Mouse (Mus musculus) CD4-positive naive resting alpha-beta T cell, adult 76 days (primary cell): Measurements from ENCODE around the gene Hist1h4c. TPM values are rescaled to one million over a fixed set of nuclear protein-coding genes. Genes with fewer than 3 reads are reported as not detected.

Experiments
- total RNA-seq: library from RNA; stranded (reverse); gene quantifications from one replicate; pipeline ENCODE4 v1.2.4, GENCODE M21; 2023

Hist1h4c gene
- 75.4 TPM for total RNA-seq

GRCm38 (mm10) chr13:23698300-23698693 lies at the start of gene Hist1h4c:
Gene Hist1h4c (minus strand): TSS chr13:23698454.

GRCm38 (mm10) chr13:23746201-23747080 lies 48.2 kb upstream of the Hist1h4c start, which contains the start of gene Hist1h2bb:
Gene Hist1h2bb (plus strand): TSS chr13:23746734.

GRCm38 (mm10) chr13:23745381-23746161 lies 47.3 kb upstream of the Hist1h4c start, which contains the start of gene Hist1h3c:
Gene Hist1h3c (minus strand): TSS chr13:23745602.

GRCm38 (mm10) chr13:23738677-23739068 lies 40.4 kb upstream of the Hist1h4c start, which contains the start of gene Hist1h1c:
Gene Hist1h1c (plus strand): TSS chr13:23738808.

GRCm38 (mm10) chr13:23710374-23711089 lies 12.3 kb upstream of the Hist1h4c start, which contains the start of gene Hfe:
Gene Hfe (minus strand): TSS chr13:23710854.

GRCm38 (mm10) chr13:23695514-23695913 lies 2.7 kb downstream of the Hist1h4c start, which contains the start of gene Hist1h1t:
Gene Hist1h1t (plus strand): TSS chr13:23695814.

GRCm38 (mm10) chr13:23683755-23684281 lies 14.4 kb downstream of the Hist1h4c start, which contains the start of the genes Hist1h2ac and Hist1h2bc:
Gene Hist1h2ac (minus strand): TSS chr13:23683948.
Gene Hist1h2bc (plus strand): TSS chr13:23684199.

Other genes with a start within 250 kb of the Hist1h4c start
- gene Btn1a1, start 232.6 kb downstream of the Hist1h4c start, total RNA-seq: not detected
- not detected for gene Btn2a2, start 209.6 kb downstream of the Hist1h4c start, total RNA-seq
- 147 TPM for gene Hist1h4h, start 167.4 kb downstream of the Hist1h4c start, total RNA-seq
- 24.7 TPM for gene Hist1h2af, start 164.5 kb downstream of the Hist1h4c start, total RNA-seq
- gene Hist1h3g, start 163.0 kb downstream of the Hist1h4c start, total RNA-seq: 2.3 TPM
- 5.5 TPM for gene Hist1h2bh, start 155.1 kb downstream of the Hist1h4c start, total RNA-seq
- 48.1 TPM for gene Hist1h3f, start 154.4 kb downstream of the Hist1h4c start, total RNA-seq
- 42.3 TPM for gene Hist1h4f, start 146.8 kb downstream of the Hist1h4c start, total RNA-seq
- 5.2 TPM for gene Hist1h1d, start 145.2 kb downstream of the Hist1h4c start, total RNA-seq
- 91.9 TPM for gene Hist1h3e, start 136.1 kb downstream of the Hist1h4c start, total RNA-seq
- 7.8 TPM for gene Hist1h2ae, start 127.2 kb downstream of the Hist1h4c start, total RNA-seq
- gene Hist1h2bg, start 127.1 kb downstream of the Hist1h4c start, total RNA-seq: 110 TPM
- gene Hist1h2bf, start 124.3 kb downstream of the Hist1h4c start, total RNA-seq: 40.8 TPM
- gene Hist1h2ad, start 124.1 kb downstream of the Hist1h4c start, total RNA-seq: 3.8 TPM
- 3.4 TPM for gene Hist1h3d, start 122.7 kb downstream of the Hist1h4c start, total RNA-seq
- 86.8 TPM for gene Hist1h4d, start 116.9 kb downstream of the Hist1h4c start, total RNA-seq
- gene Hist1h2be, start 77.3 kb downstream of the Hist1h4c start, total RNA-seq: 8.4 TPM
- gene Hist1h1e, start 75.9 kb downstream of the Hist1h4c start, total RNA-seq: 82.2 TPM
- gene Hist1h2ac, start 14.5 kb downstream of the Hist1h4c start, total RNA-seq: 3.4 TPM
- 5.1 TPM for gene Hist1h2bc, start 14.3 kb downstream of the Hist1h4c start, total RNA-seq
- not detected for gene Hist1h1t, start 2.6 kb downstream of the Hist1h4c start, total RNA-seq
- 1.5 TPM for gene Hfe, start 12.4 kb upstream of the Hist1h4c start, total RNA-seq
- gene Hist1h1c, start 40.4 kb upstream of the Hist1h4c start, total RNA-seq: 504 TPM
- 5.8 TPM for gene Hist1h3c, start 47.1 kb upstream of the Hist1h4c start, total RNA-seq
- gene Hist1h2bb, start 48.3 kb upstream of the Hist1h4c start, total RNA-seq: 23.9 TPM
- gene Hist1h2ab, start 52.7 kb upstream of the Hist1h4c start, total RNA-seq: 30.2 TPM
- 33.8 TPM for gene Hist1h3b, start 53.8 kb upstream of the Hist1h4c start, total RNA-seq
- 27.7 TPM for gene Hist1h4b, start 58.6 kb upstream of the Hist1h4c start, total RNA-seq
- gene Hist1h4a, start 62.8 kb upstream of the Hist1h4c start, total RNA-seq: 63.7 TPM
- gene Hist1h3a, start 63.9 kb upstream of the Hist1h4c start, total RNA-seq: 96.6 TPM
- 18.2 TPM for gene Hist1h1a, start 65.2 kb upstream of the Hist1h4c start, total RNA-seq
- gene Trim38, start 71.5 kb upstream of the Hist1h4c start, total RNA-seq: not detected
- not detected for gene Slc17a2, start 108.5 kb upstream of the Hist1h4c start, total RNA-seq
- not detected for gene Slc17a3, start 141.0 kb upstream of the Hist1h4c start, total RNA-seq
- gene Slc17a1, start 169.3 kb upstream of the Hist1h4c start, total RNA-seq: not detected
- not detected for gene Slc17a4, start 216.6 kb upstream of the Hist1h4c start, total RNA-seq
- gene Hist1h2ba, start 235.7 kb upstream of the Hist1h4c start, total RNA-seq: not detected
- not detected for gene Hist1h2aa, start 236.0 kb upstream of the Hist1h4c start, total RNA-seq